Comparison of ENCODE assay signal across 1 mouse cellular context in the genomic region with DNA sequence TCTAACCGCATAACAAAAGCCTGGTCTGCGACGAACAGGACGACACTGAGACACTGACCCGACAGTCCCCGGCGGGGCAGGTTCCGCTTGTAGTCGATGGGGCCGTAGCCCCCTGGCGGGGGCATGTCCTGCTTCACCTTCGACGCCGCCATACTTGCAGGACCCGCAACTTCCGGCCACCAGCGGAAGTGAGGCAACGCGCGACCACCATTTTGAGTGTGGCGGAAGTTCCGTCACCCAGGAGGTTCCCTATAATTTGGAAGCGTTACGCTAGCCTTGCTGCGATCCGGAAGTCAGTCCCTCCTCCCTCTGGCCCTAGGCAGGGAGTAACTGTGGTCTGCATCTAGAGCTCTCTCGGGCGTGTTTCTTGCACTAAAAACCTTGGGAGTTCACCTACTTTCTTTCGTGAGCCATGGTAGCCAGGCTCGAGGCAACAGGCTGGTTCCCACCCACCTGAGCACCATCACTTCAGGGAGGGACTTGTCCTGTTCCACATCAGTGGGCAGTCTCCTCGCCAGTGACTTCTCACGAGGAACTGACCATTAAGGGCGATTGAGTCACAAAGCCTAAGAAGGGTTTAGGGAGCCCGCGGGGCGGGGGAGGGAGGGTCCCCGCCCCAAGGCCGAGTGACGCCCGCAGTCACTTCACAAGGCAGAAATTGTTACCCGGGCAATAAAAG.
TF ChIP-seq lines count a peak whose summit lies in the region.

No protein-coding gene starts in this region.

TF ChIP-seq in MEL, 35 proteins besides CTCF, POLR2A, EP300 and RAD21:
- TF ChIP-seq ZNF384 (IDR thresholded peaks at IDR 0.05; ENCODE audit: low read depth, low read length) = no peak
- TF ChIP-seq NELFE (IDR thresholded peaks at IDR 0.05; ENCODE audit: low read depth, low read length) = peak; percentile 90
- TF ChIP-seq TCF12 (IDR thresholded peaks at IDR 0.05; ENCODE audit: low read depth, low read length) = peak; percentile 79; the same call in 1 of the 2 replicates
- TF ChIP-seq GATA1 (IDR thresholded peaks at IDR 0.05; ENCODE audit: low read depth, low read length) = no peak
- no peak for TF ChIP-seq MEF2A (IDR thresholded peaks at IDR 0.05; ENCODE audit: extremely low read depth, insufficient replicate concordance, low read depth, low read length, poor library complexity, severe bottlenecking)
- peak; percentile 68; the same call in 1 of the 2 replicates for TF ChIP-seq MAX (IDR thresholded peaks at IDR 0.05; ENCODE audit: low read length)
- TF ChIP-seq MAFK (IDR thresholded peaks at IDR 0.05; ENCODE audit: borderline replicate concordance, low read depth, low read length) = no peak
- peak; percentile 57; the same call in 1 of the 2 replicates for TF ChIP-seq NRF1 (IDR thresholded peaks at IDR 0.05; ENCODE audit: insufficient read depth, low read depth, low read length, poor library complexity, severe bottlenecking)
- peak; percentile 100 for TF ChIP-seq ELF1 (IDR thresholded peaks at IDR 0.05; ENCODE audit: low read depth, low read length)
- no peak; the same call in 1 of the 2 replicates for TF ChIP-seq ZC3H11A (IDR thresholded peaks at IDR 0.05; ENCODE audit: low read depth, low read length)
- TF ChIP-seq MYC (IDR thresholded peaks at IDR 0.05; ENCODE audit: low read depth, low read length) = peak; percentile 66; the same call in 1 of the 2 replicates
- TF ChIP-seq BHLHE40 (IDR thresholded peaks at IDR 0.05; ENCODE audit: borderline replicate concordance, low read depth, low read length) = no peak
- peak; percentile 93 for TF ChIP-seq TBP (IDR thresholded peaks at IDR 0.05; ENCODE audit: low read depth, low read length)
- peak; percentile 83 for TF ChIP-seq POLR2AphosphoS5 (IDR thresholded peaks at IDR 0.05; ENCODE audit: borderline replicate concordance, low read depth, low read length)
- peak; percentile 84 for TF ChIP-seq KAT2A (conservative IDR thresholded peaks at IDR 0.05; ENCODE audit: low read depth, low read length)
- no peak for TF ChIP-seq MYB (IDR thresholded peaks at IDR 0.05; ENCODE audit: low read depth, low read length)
- TF ChIP-seq E2F4 (IDR thresholded peaks at IDR 0.05; ENCODE audit: borderline replicate concordance, low read depth, low read length) = no peak
- TF ChIP-seq CHD1 (IDR thresholded peaks at IDR 0.05; ENCODE audit: low read depth, low read length) = no peak; the same call in 1 of the 2 replicates
- no peak for TF ChIP-seq TAL1 (IDR thresholded peaks at IDR 0.05; ENCODE audit: low read length)
- peak; percentile 87 for TF ChIP-seq MXI1 (IDR thresholded peaks at IDR 0.05; ENCODE audit: low read depth, low read length)
- no peak for TF ChIP-seq USF2 (IDR thresholded peaks at IDR 0.05; ENCODE audit: borderline replicate concordance in 1 of 2, insufficient read depth in 1 of 2, low read depth in 1 of 2, low read length in 2 of 2)
- TF ChIP-seq CHD2 (IDR thresholded peaks at IDR 0.05; ENCODE audit: low read length) = no peak
- peak; percentile 5; the same call in 1 of the 2 replicates for TF ChIP-seq JUND (IDR thresholded peaks at IDR 0.05; ENCODE audit: low read depth, low read length)
- peak; percentile 4; the same call in 1 of the 2 replicates for TF ChIP-seq GABPA (IDR thresholded peaks at IDR 0.05; ENCODE audit: low read depth, low read length)
- no peak for TF ChIP-seq USF1 (IDR thresholded peaks at IDR 0.05; ENCODE audit: low read depth, low read length)
- no peak for TF ChIP-seq SMC3 (IDR thresholded peaks at IDR 0.05; ENCODE audit: low read depth, low read length)
- no peak for TF ChIP-seq ZKSCAN1 (IDR thresholded peaks at IDR 0.05; ENCODE audit: low read depth, low read length)
- TF ChIP-seq ETS1 (IDR thresholded peaks at IDR 0.05; ENCODE audit: low read depth, low read length) = peak; percentile 77
- peak; percentile 72 for TF ChIP-seq RCOR1 (IDR thresholded peaks at IDR 0.05; ENCODE audit: low read depth, low read length)
- TF ChIP-seq SIN3A (IDR thresholded peaks at IDR 0.05; ENCODE audit: low read length) = peak; percentile 98
- TF ChIP-seq ZMIZ1 (IDR thresholded peaks at IDR 0.05; ENCODE audit: low read depth, low read length) = peak; percentile 96
- no peak for TF ChIP-seq UBTF (IDR thresholded peaks at IDR 0.05; ENCODE audit: borderline replicate concordance, insufficient read depth, low read depth, low read length)
- peak; percentile 98 for TF ChIP-seq POLR2AphosphoS2 (IDR thresholded peaks at IDR 0.05; ENCODE audit: low read length)
- peak; percentile 97 for TF ChIP-seq HCFC1 (IDR thresholded peaks at IDR 0.05; ENCODE audit: low read depth, low read length)
- TF ChIP-seq MAZ (IDR thresholded peaks at IDR 0.05; ENCODE audit: low read depth, low read length) = peak; percentile 69; the same call in 1 of the 2 replicates
